Mouse (Mus musculus): ENCODE results near the gene Rapgef6.

The Rapgef6 gene

DNA sequence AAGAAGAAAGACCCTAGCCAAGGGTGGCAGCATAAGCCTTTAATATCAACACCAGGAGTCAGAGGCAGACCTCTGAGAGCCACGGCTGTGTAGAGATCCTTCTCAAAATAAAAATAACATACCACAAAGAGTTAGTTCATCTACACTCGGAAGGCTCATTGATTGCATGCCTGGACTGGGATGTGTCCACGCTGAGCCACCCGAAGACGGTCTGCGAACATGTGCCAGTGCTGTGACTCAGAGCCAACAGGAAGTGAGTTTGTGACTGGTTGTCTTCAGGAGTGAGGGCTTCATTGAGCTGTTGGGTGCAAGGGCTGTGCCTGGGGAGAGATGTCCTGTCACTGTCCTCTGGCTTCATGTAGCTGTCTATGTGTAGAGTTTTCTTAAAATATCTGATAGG, 171.0 kb downstream of the Rapgef6 start:
- no peak for DNase-seq (ENCODE audit: low spot score in 2 of 2)

DNA sequence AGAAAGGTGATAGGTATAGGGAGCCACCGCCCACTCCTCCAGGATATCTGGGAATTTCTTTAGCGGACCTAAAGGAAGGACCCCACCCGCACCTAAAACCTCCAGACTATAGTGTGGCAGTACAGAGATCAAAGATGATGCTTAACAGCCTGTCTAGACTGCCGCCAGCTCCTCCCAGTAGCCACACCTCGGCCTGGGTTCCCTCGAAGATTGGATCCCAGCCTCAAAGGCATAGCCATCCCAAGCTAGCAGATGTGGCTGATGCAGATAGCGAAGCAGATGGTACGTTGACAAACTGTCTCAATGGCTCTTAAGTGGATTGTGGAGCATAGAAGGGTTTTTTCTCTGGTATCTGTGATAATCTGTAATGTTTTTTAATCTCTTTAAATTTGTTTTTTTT, 171.6 kb downstream of the Rapgef6 start:
- no peak for DNase-seq (ENCODE audit: low spot score in 2 of 2)

GRCm38 (mm10) chr11:54695951-54696350, 173.3 kb downstream of the Rapgef6 start:
- DNase-seq (ENCODE audit: low spot score in 2 of 2) = no peak

GRCm38 (mm10) chr11:54697611-54698010, 175.0 kb downstream of the Rapgef6 start:
- DNase-seq (ENCODE audit: low spot score in 2 of 2) = no peak

GRCm38 (mm10) chr11:54698636-54699035, 176.0 kb downstream of the Rapgef6 start:
- no peak for DNase-seq (ENCODE audit: low spot score in 2 of 2)

DNA sequence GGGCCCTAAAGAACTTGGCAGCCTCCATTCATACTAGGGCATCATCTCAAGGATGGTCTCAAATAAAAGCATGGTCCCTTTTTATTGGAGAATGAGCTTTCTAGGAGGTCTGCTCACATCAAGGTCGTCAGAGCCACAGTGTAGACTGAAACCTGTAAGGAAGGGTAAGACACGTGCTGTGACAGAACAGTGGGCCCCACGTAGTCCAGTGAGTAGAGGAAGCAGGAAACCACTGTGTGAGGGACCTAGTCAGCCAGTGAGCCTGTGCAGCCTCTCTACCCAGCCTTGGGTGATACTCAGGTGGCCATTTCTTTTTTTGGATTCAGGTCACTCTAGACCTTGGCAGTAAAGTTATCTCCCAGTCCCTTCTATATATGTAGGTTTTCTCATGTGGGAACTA, 177.3 kb downstream of the Rapgef6 start:
- DNase-seq (ENCODE audit: low spot score in 2 of 2) = no peak

DNA sequence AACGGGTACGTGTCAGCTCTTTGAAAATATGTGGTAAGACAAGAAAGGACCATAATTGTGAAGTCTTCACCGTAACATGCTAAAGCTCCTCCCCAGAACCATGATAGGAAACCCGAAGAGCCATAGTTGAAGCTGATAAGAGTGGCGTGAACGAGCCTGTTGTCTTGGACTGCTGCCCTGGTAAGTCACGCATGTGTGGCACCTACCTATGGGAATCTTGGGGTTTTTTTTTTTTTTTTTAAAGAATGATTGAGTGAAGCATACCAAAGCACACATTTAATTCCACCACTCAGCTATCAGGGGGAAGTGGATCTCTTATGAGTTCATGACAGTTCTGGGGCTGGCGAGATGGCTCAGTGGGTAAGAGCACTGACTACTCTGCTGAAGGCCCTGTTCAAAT, 179.2 kb downstream of the Rapgef6 start:
- no peak for DNase-seq (ENCODE audit: low spot score in 2 of 2)

GRCm38 (mm10) chr11:54703306-54703705, 180.7 kb downstream of the Rapgef6 start:
- peak; percentile 56 to 59 for DNase-seq (ENCODE audit: low spot score in 2 of 2)

DNA sequence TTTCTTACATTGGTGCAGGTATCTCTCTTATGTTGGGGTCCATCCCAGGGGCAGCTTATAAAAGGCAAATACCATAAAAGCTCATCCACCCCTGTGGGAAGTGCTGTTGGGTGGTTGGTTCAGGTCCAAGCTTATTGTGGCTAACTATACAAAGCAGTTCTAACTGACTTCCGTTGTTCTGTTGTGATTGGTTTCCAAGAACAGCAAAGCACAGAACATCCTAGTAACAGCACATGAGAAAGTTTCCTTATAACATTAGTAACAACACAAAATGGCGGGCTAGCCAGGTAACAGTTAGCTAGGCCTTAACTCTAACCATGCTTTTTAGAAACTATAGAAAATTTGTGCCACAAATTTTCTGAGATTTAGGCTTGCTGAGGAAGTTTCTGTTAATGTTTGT, 185.5 kb downstream of the Rapgef6 start:
- no peak for DNase-seq (ENCODE audit: low spot score in 2 of 2)

DNA sequence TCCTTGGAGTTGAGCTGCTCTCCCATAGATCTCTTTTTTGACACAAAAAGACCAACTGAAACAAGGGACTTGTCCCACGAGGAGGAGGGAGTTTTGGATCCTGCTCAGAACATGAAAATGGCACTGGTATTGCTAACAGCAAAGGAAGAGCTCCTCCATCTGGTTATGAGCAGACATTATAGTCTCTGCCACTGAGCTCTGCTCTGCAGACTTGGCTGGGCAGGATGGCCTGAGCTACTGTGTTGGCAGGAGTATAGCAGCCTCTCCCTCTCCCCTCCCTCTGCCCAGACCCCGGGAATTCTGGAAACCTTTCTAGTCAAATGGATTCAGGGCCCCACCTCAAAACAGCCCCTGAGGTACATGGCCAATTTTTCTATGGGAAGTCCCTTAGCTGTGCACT, 187.0 kb downstream of the Rapgef6 start:
- no peak for DNase-seq (ENCODE audit: low spot score in 2 of 2)

- DNase-seq (ENCODE audit: low spot score in 2 of 2) = no peak
Observed at GRCm38 (mm10) chr11:54710512-54711293, 188.1 kb downstream of the Rapgef6 start.

GRCm38 (mm10) chr11:54712849-54713248, 190.2 kb downstream of the Rapgef6 start:
- no peak for DNase-seq (ENCODE audit: low spot score in 2 of 2)

DNA sequence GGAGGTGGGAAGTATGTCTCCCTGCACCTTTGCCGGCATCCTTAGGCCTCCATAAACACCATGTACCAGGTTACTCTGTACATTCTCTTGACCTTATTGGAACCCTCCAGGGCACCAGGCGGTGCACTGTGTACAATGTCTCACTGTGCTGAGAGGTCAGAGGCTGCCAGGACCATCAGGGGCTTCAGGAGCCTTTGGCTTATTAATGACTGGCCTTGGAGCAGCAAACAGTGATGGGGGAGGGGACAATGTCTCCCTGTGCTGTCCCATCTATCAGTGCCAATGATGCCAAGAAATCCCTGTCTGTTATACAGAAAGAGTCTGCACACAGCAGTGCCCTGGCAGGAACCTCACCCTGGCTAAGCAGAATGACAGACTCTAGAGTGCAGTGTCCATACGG, 195.2 kb downstream of the Rapgef6 start:
- DNase-seq (ENCODE audit: low spot score in 2 of 2) = no peak

- DNase-seq (ENCODE audit: low spot score in 2 of 2) = no peak
Observed at GRCm38 (mm10) chr11:54718601-54719000, 196.0 kb downstream of the Rapgef6 start.

GRCm38 (mm10) chr11:54722057-54722456, 199.4 kb downstream of the Rapgef6 start:
- no peak for DNase-seq (ENCODE audit: low spot score in 2 of 2)

GRCm38 (mm10) chr11:54724353-54725034, 201.8 kb downstream of the Rapgef6 start:
- no peak for DNase-seq (ENCODE audit: low spot score in 2 of 2)

- peak; percentile 29 to 42 for DNase-seq (ENCODE audit: low spot score in 2 of 2)
Observed at GRCm38 (mm10) chr11:54726571-54727062, 204.0 kb downstream of the Rapgef6 start.

DNA sequence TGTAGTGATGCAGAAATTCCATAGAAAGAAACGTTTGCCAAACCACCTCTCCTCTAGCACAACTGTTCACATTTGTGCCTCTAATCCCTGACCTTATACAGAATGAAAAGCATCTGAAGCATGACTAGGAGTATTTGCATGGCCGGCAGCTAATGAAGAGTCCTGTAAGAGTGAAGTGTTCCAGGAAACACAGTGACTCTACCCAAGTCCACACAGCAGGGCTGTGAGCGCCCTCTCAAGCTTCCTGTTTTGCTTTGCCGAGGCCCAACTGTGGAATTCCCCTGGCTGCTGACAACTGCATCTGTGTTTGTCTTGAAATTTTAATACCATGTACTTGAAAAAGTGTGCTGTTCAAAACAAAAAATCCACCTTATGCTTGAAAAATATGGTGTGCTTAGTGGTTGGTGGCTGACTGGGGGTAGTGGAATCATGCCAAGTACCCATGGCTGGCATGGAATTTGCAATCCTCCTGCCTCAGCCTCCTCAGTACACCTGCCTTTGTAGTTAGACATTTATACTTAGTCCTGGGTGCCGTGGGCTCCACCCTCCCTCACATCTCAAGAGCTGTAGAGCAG, 204.8 kb downstream of the Rapgef6 start:
- no peak for DNase-seq (ENCODE audit: low spot score in 2 of 2)

DNA sequence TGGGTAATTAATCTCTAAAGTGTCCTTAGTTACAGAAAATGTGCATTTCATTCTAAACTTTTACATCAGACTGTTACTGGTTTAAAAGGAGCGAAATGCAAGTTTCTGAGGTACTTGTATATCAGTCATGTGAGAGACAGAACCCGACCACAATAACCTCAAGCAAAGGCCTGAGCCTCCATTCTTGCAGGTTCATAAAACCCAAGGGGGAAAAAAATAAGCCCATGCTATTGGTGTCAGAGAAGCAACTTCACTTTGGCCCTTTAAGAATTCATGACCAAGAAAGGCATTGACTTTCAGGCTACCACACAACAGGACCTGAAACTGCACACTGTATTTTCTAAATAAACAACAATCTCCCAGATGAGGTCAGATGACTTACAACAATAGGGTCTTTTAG, 205.7 kb downstream of the Rapgef6 start:
- DNase-seq (ENCODE audit: low spot score in 2 of 2) = no peak

DNA sequence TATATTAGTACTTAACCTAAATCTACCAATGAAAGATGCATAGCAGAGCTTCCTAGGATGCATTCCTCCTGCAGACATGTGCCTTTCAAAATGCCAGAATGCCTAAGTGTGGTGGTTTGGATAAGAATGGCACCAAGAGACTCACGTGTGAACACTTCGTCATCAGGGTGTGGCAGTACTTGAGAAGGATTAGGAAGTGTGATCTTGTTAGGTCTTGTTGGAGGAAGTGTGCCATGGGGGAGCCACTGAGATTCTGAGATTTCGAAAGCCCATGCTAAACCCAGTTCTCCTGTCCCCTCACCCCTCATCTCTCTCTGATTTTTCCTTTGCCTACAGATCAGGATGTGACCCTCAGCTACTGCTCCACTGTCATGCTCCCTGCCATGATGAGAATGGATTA, 206.7 kb downstream of the Rapgef6 start:
- DNase-seq (ENCODE audit: low spot score in 2 of 2) = no peak

DNA sequence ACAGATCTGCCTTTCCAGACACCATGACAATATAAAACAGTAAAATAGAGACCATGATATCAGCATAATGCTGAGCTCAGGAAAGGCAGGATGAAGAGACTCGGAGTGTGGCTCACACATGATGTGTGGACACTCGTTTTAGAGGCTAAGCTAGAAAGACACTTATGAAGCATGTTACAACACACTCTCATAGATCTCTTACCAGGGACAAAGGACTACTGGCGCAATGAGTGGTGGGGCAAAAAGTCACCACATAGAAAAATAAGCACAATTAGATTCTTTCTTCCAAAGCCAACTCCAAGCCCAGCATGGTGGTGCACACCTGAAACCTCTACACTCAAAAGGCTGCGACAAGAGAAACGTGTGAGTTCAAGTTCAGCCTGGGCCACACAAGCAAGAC, 208.3 kb downstream of the Rapgef6 start:
- DNase-seq (ENCODE audit: low spot score in 2 of 2) = no peak

- no peak for DNase-seq (ENCODE audit: low spot score in 2 of 2)
Observed at GRCm38 (mm10) chr11:54731367-54731766, 208.7 kb downstream of the Rapgef6 start.

DNA sequence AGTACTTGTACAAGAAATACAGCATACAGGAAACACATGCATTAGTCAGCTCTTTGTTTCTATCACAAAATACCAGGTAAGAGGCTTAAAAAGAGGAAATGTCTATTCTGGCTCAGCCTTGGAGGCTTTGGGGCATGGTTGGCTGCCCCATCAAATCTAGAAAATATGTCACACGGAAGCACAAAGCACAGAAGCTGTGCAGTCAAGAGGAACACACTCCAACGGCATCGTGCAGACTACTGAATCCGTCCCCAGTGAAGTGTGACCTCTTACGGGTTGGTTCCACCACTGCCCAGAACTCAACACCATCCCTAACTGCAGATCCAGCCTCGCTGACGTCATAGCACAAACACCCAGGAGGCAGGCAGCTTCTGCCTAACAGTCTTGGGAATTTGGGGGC, 210.9 kb downstream of the Rapgef6 start:
- no peak for DNase-seq (ENCODE audit: low spot score in 2 of 2)

Data from right cerebral cortex, postnatal 36 days (tissue).